Mouse (Mus musculus): ENCODE measurements around the gene Agpat2.

The Agpat2 gene

DNA sequence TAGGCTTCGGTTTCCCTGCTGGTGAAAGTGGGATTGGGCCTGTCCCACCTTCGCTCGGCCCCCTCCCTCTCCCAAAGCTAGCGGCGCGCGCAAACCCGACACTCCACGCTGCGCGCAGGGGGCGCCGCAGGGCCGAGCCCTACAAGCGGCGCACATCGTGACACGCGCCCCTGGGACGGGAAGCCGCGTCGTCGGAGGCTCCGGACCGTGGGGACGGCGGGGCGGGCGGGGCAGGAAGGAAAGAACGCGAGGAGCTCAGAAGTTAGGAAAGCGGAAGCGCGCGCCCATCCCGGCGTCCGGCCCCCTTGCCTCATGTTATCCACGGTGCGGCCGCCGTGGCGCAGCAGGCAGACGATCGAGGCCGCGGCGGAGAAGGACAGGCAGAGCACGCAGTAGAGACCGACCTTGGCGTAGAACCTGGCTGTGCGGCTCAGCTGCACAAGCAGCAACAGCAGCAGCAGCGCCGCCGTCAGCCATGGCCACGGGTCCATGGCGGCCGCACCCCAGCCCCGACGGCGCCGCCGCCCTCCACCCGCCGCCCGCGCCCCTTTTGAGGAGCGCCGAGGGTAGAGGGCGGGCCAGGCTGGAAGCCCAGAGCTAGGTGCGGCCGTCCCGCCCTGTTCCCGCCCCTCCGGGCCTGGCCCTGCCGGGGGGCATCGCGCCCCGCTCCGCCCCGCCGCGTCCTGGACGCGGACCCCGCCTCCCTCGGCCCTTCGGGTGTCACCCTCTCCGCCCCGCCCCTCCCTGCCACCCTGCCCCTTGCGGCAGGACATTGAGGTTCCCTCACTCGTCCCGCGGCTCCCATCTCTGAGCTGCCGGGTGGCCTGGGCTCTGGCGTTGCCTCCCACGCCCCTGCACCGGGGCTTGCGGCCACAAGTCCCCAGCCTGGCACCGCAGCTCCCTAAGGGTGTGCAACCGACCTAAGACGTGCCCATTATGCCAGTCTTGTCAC, at the start of gene Agpat2:
TSS of gene Agpat2 (minus strand) at position 698 of the 952 bp plus-strand sequence.
- DNase-seq (ENCODE audit: low spot score) = peak; percentile 83

- peak; percentile 60 for DNase-seq (ENCODE audit: low spot score)
Observed at GRCm38 (mm10) chr2:26646643-26647293, 42.6 kb upstream of the Agpat2 start.

- no peak for DNase-seq (ENCODE audit: low spot score)
Observed at GRCm38 (mm10) chr2:26643942-26644341, 39.7 kb upstream of the Agpat2 start.

- DNase-seq (ENCODE audit: low spot score) = no peak
Observed at GRCm38 (mm10) chr2:26641006-26641647, 36.9 kb upstream of the Agpat2 start.

GRCm38 (mm10) chr2:26639838-26640830, 35.9 kb upstream of the Agpat2 start:
- DNase-seq (ENCODE audit: low spot score) = peak; percentile 85

GRCm38 (mm10) chr2:26639083-26639482, 34.9 kb upstream of the Agpat2 start:
- no peak for DNase-seq (ENCODE audit: low spot score)

DNA sequence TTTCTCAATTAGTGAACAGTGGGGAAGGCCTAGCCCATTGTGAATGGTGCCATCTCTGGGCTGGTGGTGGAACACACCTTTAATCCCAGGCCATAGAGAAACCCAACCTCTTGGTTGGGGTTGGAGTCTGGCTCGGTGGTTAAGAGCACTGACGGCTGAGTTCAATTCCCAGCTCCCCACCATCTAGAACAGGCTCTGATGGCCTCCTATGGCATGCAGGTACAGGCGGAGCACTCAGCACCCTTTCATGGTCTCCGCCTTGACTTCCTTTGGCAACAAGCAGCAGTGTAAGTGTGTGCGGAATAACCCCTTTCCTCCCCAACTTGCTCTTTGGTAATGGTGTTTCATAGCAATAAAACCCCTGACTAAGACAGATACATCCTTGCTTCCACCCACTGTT, 34.4 kb upstream of the Agpat2 start:
- no peak for DNase-seq (ENCODE audit: low spot score)

- DNase-seq (ENCODE audit: low spot score) = no peak
Observed at GRCm38 (mm10) chr2:26638039-26638438, 33.8 kb upstream of the Agpat2 start.

- no peak for DNase-seq (ENCODE audit: low spot score)
Observed at GRCm38 (mm10) chr2:26637316-26637932, 33.2 kb upstream of the Agpat2 start.

GRCm38 (mm10) chr2:26636325-26636635, 32.1 kb upstream of the Agpat2 start:
- DNase-seq (ENCODE audit: low spot score) = no peak

GRCm38 (mm10) chr2:26635489-26636324, 31.5 kb upstream of the Agpat2 start:
- no peak for DNase-seq (ENCODE audit: low spot score)

- no peak for DNase-seq (ENCODE audit: low spot score)
Observed at GRCm38 (mm10) chr2:26634629-26635488, 30.6 kb upstream of the Agpat2 start.

DNA sequence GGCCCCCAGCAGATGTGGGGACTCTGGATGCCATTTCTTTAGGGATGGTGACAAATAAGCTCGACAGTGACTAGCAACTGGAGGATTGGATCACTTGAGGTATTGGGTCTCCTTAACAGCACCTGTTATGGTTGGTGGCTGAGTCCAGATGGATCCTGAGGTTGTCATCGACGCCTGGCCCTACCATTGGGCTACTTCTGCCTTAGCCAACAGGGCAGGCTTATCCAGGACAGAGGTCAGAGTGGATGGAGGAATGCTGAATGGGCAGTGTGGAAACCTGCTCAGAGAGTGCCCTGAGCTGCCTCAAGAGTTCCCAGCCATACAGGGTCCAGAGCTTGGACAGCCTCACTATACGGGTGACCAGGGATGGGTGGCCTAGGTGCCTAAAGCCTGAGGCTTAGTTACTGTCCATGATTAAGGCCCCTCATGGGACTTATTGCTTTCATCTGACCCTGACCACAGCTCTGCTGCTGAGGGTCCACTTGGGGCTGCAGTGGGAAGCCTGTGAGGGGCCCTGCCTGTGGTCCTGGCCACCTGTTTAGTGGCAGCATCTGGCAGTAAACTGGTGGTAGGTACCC, 29.8 kb upstream of the Agpat2 start:
- no peak for DNase-seq (ENCODE audit: low spot score)

- DNase-seq (ENCODE audit: low spot score) = no peak
Observed at GRCm38 (mm10) chr2:26632541-26633395, 28.6 kb upstream of the Agpat2 start.

GRCm38 (mm10) chr2:26628792-26629437, 24.7 kb upstream of the Agpat2 start:
- no peak for DNase-seq (ENCODE audit: low spot score)

DNA sequence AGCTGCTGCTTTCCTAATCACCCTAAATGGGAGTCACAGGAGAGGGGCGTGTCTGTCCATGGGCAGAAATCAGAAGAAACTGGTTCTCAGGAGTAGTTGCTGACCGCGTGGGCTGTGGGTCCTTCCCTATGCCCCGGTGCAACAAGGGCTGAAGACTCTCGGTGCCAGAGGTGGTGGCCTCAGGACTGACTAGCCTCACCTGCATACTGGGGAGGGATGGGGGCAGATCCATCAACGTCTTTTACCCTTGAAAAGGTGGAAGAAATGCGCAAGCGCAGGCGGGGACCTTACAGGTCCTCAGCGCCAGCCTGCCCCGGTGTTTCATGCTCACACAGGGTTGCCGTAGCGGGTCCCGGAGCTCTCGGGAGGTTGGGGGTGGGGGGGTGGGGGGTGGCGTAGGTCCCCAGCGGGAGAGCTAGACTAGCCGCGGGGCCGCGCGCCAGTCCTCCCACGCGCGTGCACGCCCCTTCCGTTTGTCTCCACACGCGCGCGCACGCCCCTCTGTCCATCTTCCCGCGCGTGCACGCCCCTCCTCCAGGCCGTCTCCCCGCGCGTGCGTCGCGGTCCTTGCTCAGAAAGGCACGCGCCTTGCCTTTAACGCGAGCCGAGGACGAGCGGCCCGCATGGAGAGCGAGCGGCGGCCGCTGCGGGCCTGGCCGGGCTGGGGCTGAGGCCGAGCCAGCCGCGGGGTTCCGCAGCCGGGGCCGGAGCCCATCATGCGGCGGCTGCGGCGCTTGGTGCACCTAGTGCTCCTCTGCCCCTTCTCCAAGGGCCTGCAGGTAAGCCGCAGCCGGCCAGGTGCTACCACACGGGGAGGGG, 23.9 kb upstream of the Agpat2 start, which contains the start of gene Fam69b:
TSS of gene Fam69b (plus strand) at position 537 of the 819 bp plus-strand sequence.
- peak; percentile 45 for DNase-seq (ENCODE audit: low spot score)
